Mouse (Mus musculus) midbrain, embryonic 16.5 days (tissue): Measurements from ENCODE around the gene Idi1. TPM values are rescaled to one million over a fixed set of nuclear protein-coding genes. Genes with fewer than 3 reads are reported as not detected.
"Not testable (repeated sequence)": the region's sequence is repeated elsewhere in the genome, so short reads cannot be mapped to it uniquely, and the experiment has no call there.

ENCODE experiments used
- ATAC-seq: fragments of 200-750 bp; cut with Nextera tagmentation; 2 replicates; pipeline ENCODE4 v1.8.0; 2017; ENCODE audit warnings: moderate TSS enrichment
- H3K27ac ChIP-seq: fragments of 300-500 bp; sonication (generic); 2 replicates; pipeline ENCODE4 v1.5.1; 2014; ENCODE audit warnings: mild to moderate bottlenecking, low read length, mixed read lengths
- H3K27me3 ChIP-seq: fragments of 300-500 bp; sonication (generic); 2 replicates; pipeline ENCODE4 v1.6.1; 2014; ENCODE audit warnings: low read depth, low read length, mixed read lengths; ENCODE audit not compliant: control insufficient read depth, insufficient read depth
- H3K36me3 ChIP-seq: fragments of 300-500 bp; sonication (generic); 2 replicates; pipeline ENCODE4 v1.6.1; 2014; ENCODE audit warnings: mild to moderate bottlenecking, low read length, moderate library complexity, mixed read lengths; ENCODE audit not compliant: control insufficient read depth, insufficient read depth
- H3K4me1 ChIP-seq: fragments of 300-500 bp; sonication (generic); 2 replicates; pipeline ENCODE4 v1.6.1; 2014; ENCODE audit warnings: mild to moderate bottlenecking, low read length, mixed read lengths; ENCODE audit not compliant: control insufficient read depth, insufficient read depth
- H3K4me2 ChIP-seq: fragments of 300-500 bp; sonication (generic); 2 replicates; pipeline ENCODE4 v1.6.1; 2014; ENCODE audit warnings: mild to moderate bottlenecking, low read length, mixed read lengths
- H3K4me3 ChIP-seq: fragments of 300-500 bp; sonication (generic); 2 replicates; pipeline ENCODE4 v1.5.1; 2014; ENCODE audit warnings: low read depth, mild to moderate bottlenecking, low read length, moderate library complexity, mixed read lengths
- H3K9ac ChIP-seq: fragments of 300-500 bp; sonication (generic); 2 replicates; pipeline ENCODE4 v1.6.1; 2014; ENCODE audit warnings: low read depth, low read length, mixed read lengths
- H3K9me3 ChIP-seq: fragments of 300-500 bp; sonication (generic); replicated peaks from 2 replicates; pipeline ENCODE4 v1.6.1; 2014; ENCODE audit warnings: mild to moderate bottlenecking, low read length, mixed read lengths; ENCODE audit not compliant: control insufficient read depth, poor library complexity, severe bottlenecking
- WGBS: fragments of 180-500 bp; shearing (Covaris S2); extraction: QIAGEN DNeasy Blood & Tissue Kit; methylation state at CpG from one replicate; pipeline ENCODE4 v1.1.7; 2014; 5-methylcytosine and 5-hydroxymethylcytosine counted together
- polyA plus RNA-seq: library from polyadenylated mRNA; unstranded; fragments of >200 nt; fragmentation: Nextera tagmentation; extraction: Ambion mirVana; gene quantifications from 2 replicates; pipeline ENCODE4 v1.2.1, GENCODE M21; 2015

Gene Idi1
- polyA plus RNA-seq: 111 and 120 TPM in 2 replicates

GRCm38 (mm10) chr13:8885445-8886184, at the start of gene Idi1:
Gene Idi1, plus strand, starts transcription at chr13:8885501.
- ATAC-seq: peak; percentile 100
- peak within 1 kb of the TSS; percentile 69 for H3K4me2 ChIP-seq
- H3K27ac ChIP-seq: peak within 1 kb of the TSS; percentile 99
- peak within 1 kb of the TSS; percentile 58 for H3K4me3 ChIP-seq
- H3K9ac ChIP-seq: peak within 1 kb of the TSS; percentile 78
- H3K27me3 ChIP-seq: no peaks in the 10 kb centered on the region
- H3K9me3 ChIP-seq: no peaks in the 10 kb centered on the region
- H3K36me3 ChIP-seq: peaks cover 10% of the 10 kb centered on the region
- H3K4me1 ChIP-seq: peaks cover 24% of the 10 kb centered on the region
- WGBS: under 1% methylated on average over 46 of the region's 46 CpGs

- Histone ChIP-seq H3K4me2 (no peak overlapping the region), H3K36me3 (peaks cover 38% of the 10 kb centered on the region), H3K4me1 (no peaks in the 10 kb centered on the region), H3K27me3 (no peaks in the 10 kb centered on the region), H3K9me3 (no peaks in the 10 kb centered on the region), H3K9ac (no peak overlapping the region), H3K4me3 (no peak overlapping the region), H3K27ac (no peak overlapping the region)
- no peak for ATAC-seq
- 37% methylated on average over 3 of the region's 3 CpGs for WGBS
Measured at GRCm38 (mm10) chr13:8838394-8838793, 46.9 kb upstream of the Idi1 start.

- no peaks in the 10 kb centered on the region for H3K4me1 ChIP-seq
- no peak for ATAC-seq
- no peak overlapping the region for H3K4me3 ChIP-seq
- WGBS: 94% methylated on average over 10 of the region's 10 CpGs
- no peak overlapping the region for H3K27ac ChIP-seq
- H3K9me3 ChIP-seq: no peaks in the 10 kb centered on the region
- H3K4me2 ChIP-seq: no peak overlapping the region
- H3K27me3 ChIP-seq: no peaks in the 10 kb centered on the region
- peaks cover 38% of the 10 kb centered on the region for H3K36me3 ChIP-seq
- H3K9ac ChIP-seq: no peak overlapping the region
Measured at GRCm38 (mm10) chr13:8839111-8839510, 46.2 kb upstream of the Idi1 start.

- H3K27me3 ChIP-seq: no peaks in the 10 kb centered on the region
- no peak overlapping the region for H3K9ac ChIP-seq
- 87% methylated on average over 6 of the region's 6 CpGs for WGBS
- ATAC-seq: no peak
- no peaks in the 10 kb centered on the region for H3K4me1 ChIP-seq
- H3K9me3 ChIP-seq: no peaks in the 10 kb centered on the region
- H3K36me3 ChIP-seq: peaks cover 36% of the 10 kb centered on the region
- no peak overlapping the region for H3K4me2 ChIP-seq
- H3K4me3 ChIP-seq: no peak overlapping the region
- H3K27ac ChIP-seq: no peak overlapping the region
Measured at GRCm38 (mm10) chr13:8839937-8840336, 45.4 kb upstream of the Idi1 start.

- H3K9me3 ChIP-seq: no peaks in the 10 kb centered on the region
- H3K9ac ChIP-seq: no peak overlapping the region
- no peak overlapping the region for H3K27ac ChIP-seq
- H3K27me3 ChIP-seq: no peaks in the 10 kb centered on the region
- peaks cover 30% of the 10 kb centered on the region for H3K36me3 ChIP-seq
- no peak for ATAC-seq
- no peak overlapping the region for H3K4me3 ChIP-seq
- H3K4me1 ChIP-seq: no peaks in the 10 kb centered on the region
- WGBS: 88% methylated on average over 2 of the region's 2 CpGs
- H3K4me2 ChIP-seq: no peak overlapping the region
Measured at GRCm38 (mm10) chr13:8840941-8841340, 44.4 kb upstream of the Idi1 start.

GRCm38 (mm10) chr13:8841846-8842245, 43.5 kb upstream of the Idi1 start:
- H3K9me3 ChIP-seq, H3K4me2 ChIP-seq, H3K4me1 ChIP-seq, H3K27ac ChIP-seq, ATAC-seq, H3K9ac ChIP-seq, H3K4me3 ChIP-seq, H3K27me3 ChIP-seq: not testable (repeated sequence)
- 92% methylated on average over 7 of the region's 7 CpGs for WGBS
- peaks cover 22% of the 10 kb centered on the region for H3K36me3 ChIP-seq

- Histone ChIP-seq H3K4me1 (no peaks in the 10 kb centered on the region), H3K4me3 (no peak overlapping the region), H3K9ac (no peak overlapping the region), H3K36me3 (peaks cover 22% of the 10 kb centered on the region), H3K9me3 (no peaks in the 10 kb centered on the region), H3K27ac (no peak overlapping the region), H3K27me3 (no peaks in the 10 kb centered on the region), H3K4me2 (no peak overlapping the region)
- 94% methylated on average over 3 of the region's 3 CpGs for WGBS
- ATAC-seq: no peak
Measured at GRCm38 (mm10) chr13:8842273-8842672, 43.0 kb upstream of the Idi1 start.

GRCm38 (mm10) chr13:8847702-8848101, 37.6 kb upstream of the Idi1 start:
- Histone ChIP-seq H3K4me2 (no peak overlapping the region), H3K4me1 (no peaks in the 10 kb centered on the region), H3K27me3 (no peaks in the 10 kb centered on the region), H3K9ac (no peak overlapping the region), H3K9me3 (no peaks in the 10 kb centered on the region), H3K27ac (no peak overlapping the region), H3K36me3 (peaks cover 11% of the 10 kb centered on the region), H3K4me3 (no peak overlapping the region)
- 56% methylated on average over 2 of the region's 2 CpGs for WGBS
- ATAC-seq: no peak

GRCm38 (mm10) chr13:8849311-8849710, 36.0 kb upstream of the Idi1 start:
- Histone ChIP-seq H3K4me2 (no peak overlapping the region), H3K9ac (no peak overlapping the region), H3K9me3 (no peaks in the 10 kb centered on the region), H3K27me3 (no peaks in the 10 kb centered on the region), H3K4me3 (no peak overlapping the region), H3K27ac (no peak overlapping the region), H3K4me1 (no peaks in the 10 kb centered on the region), H3K36me3 (peaks cover 13% of the 10 kb centered on the region)
- 85% methylated on average over 1 of the region's 1 CpGs for whole genome bisulfite sequencing
- no peak for ATAC-seq
